Mouse (Mus musculus): ENCODE data around the gene Zfp459. TPM values are rescaled to one million over a fixed set of nuclear protein-coding genes. Genes with fewer than 3 reads are reported as not detected.
"Not testable (repeated sequence)": the region's sequence is repeated elsewhere in the genome, so short reads cannot be mapped to it uniquely, and the experiment has no call there.

The Zfp459 gene
- polyA plus RNA-seq, 1 experiment from 2014 or later, result 0.49 TPM

DNA sequence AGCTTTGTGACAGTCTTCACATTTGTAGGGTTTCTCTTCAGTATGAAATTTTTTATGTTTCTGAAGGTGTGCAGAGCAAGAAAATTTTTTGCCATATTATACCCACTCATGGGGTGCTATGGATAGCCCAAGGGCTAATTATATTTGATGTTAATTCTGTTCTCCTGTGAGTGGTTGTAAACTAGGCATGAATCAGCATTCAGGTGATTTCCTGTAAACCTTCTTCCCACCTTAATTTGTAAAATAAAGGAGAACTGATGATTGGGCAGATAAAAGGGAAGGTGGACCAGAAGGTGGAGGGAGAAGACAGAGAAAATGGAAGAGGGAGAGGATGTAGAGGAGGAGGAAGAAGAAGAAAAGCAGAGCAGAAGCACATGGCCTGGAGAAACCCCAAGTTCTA is 4.5 kb upstream of the Zfp459 start:
- H3K9ac ChIP-seq (ENCODE audit: low read length); H3K4me2 ChIP-seq (ENCODE audit: low read length); H3K9me3 ChIP-seq (ENCODE audit: control insufficient read depth, low read length); H3K36me3 ChIP-seq (ENCODE audit: control insufficient read depth, insufficient read depth, low read length); H3K4me3 ChIP-seq (ENCODE audit: control insufficient read depth in 1 of 2, insufficient read depth in 1 of 2, low read depth in 1 of 2, low read length in 2 of 2); H3K27ac ChIP-seq (replicated peaks in 1 of 2; ENCODE audit: control insufficient read depth in 1 of 2, insufficient read depth in 1 of 2, low read depth in 2 of 2, low read length in 2 of 2); H3K27me3 ChIP-seq (ENCODE audit: control insufficient read depth, insufficient read depth, low read length); H3K4me1 ChIP-seq (ENCODE audit: control insufficient read depth in 2 of 2, insufficient read depth in 2 of 2, low read length in 2 of 2); ATAC-seq (ENCODE audit: insufficient number of reproducible peaks, insufficient read depth, low FRiP score, low read depth): not testable (repeated sequence)

DNA sequence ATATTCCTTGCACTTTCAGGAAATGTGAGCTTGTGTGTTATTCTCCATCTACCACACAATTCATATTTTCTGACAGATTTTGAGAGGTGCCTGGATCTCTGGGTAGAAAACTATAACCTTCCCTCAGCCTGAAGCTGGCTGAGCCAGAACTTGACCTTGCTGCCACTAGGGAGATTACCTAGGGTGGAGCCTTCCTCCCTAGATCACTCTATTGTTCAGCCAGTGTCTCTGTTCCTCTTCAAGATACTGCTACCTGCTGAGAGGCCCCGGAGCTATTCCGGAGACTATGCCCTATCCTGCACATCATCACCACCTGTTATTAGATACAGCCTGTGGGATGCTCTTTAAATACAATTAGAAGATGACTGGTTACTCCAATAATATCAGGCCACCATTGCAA is 1.3 kb upstream of the Zfp459 start:
- 68% methylated on average over 2 of the region's 2 CpGs for WGBS
- not testable (repeated sequence) for ATAC-seq (ENCODE audit: insufficient number of reproducible peaks, insufficient read depth, low FRiP score, low read depth); H3K27ac ChIP-seq (replicated peaks in 1 of 2; ENCODE audit: control insufficient read depth in 1 of 2, insufficient read depth in 1 of 2, low read depth in 2 of 2, low read length in 2 of 2); H3K36me3 ChIP-seq (ENCODE audit: control insufficient read depth, insufficient read depth, low read length); H3K9me3 ChIP-seq (ENCODE audit: control insufficient read depth, low read length); H3K27me3 ChIP-seq (ENCODE audit: control insufficient read depth, insufficient read depth, low read length); H3K4me1 ChIP-seq (ENCODE audit: control insufficient read depth in 2 of 2, insufficient read depth in 2 of 2, low read length in 2 of 2); H3K9ac ChIP-seq (ENCODE audit: low read length); H3K4me3 ChIP-seq (ENCODE audit: control insufficient read depth in 1 of 2, insufficient read depth in 1 of 2, low read depth in 1 of 2, low read length in 2 of 2); H3K4me2 ChIP-seq (ENCODE audit: low read length)

DNA sequence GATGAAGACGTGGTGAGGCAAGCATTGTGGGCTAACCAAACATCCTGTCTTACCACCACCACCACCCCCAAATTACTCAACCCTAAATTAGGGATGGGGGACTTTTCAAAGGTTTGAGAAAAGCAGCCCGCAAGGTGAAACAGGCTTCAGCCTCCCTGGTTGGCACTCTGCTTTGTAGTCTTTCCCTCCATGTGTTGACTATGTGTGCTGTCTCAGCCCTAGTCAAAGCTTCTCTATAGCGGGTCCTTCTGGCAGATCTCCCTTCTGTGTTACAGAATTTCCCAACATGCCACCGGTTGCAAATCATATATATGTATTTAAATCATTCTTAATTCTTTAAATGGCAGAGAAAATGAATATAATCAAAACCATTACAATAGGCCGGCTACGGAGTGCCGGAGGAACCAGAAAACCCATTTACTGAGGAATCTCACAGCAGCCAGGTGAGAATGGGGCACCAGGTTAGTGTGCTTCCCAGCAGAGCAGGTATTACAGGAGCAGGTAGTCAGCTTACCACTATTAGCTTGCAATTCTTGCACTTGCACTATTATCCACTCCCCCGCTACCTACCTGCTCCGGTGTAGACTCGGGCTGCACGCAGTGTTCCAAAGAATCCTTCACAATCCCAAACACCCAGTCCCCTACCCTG is 536 bp downstream of the Zfp459 start:
- no peaks in the 10 kb centered on the region for H3K9me3 ChIP-seq (ENCODE audit: control insufficient read depth, low read length)
- ATAC-seq (ENCODE audit: insufficient number of reproducible peaks, insufficient read depth, low FRiP score, low read depth), result no peak
- peak overlapping the region; percentile 70 for H3K9ac ChIP-seq (ENCODE audit: low read length)
- peak overlapping the region; percentile 55 to 65 for H3K4me3 ChIP-seq (ENCODE audit: control insufficient read depth in 1 of 2, insufficient read depth in 1 of 2, low read depth in 1 of 2, low read length in 2 of 2)
- H3K4me1 ChIP-seq (ENCODE audit: control insufficient read depth in 2 of 2, insufficient read depth in 2 of 2, low read length in 2 of 2), result peaks cover 0 to 4% of the 10 kb centered on the region in 2 experiments; a peak in 1 of 4 replicates
- H3K27me3 ChIP-seq (ENCODE audit: control insufficient read depth, insufficient read depth, low read length), result no peaks in the 10 kb centered on the region
- H3K27ac ChIP-seq (replicated peaks in 1 of 2; ENCODE audit: control insufficient read depth in 1 of 2, insufficient read depth in 1 of 2, low read depth in 2 of 2, low read length in 2 of 2), result no peak overlapping the region
- WGBS, result 31% methylated on average over 11 of the region's 11 CpGs
- H3K4me2 ChIP-seq (ENCODE audit: low read length), result peak overlapping the region; percentile 92
- no peaks in the 10 kb centered on the region for H3K36me3 ChIP-seq (ENCODE audit: control insufficient read depth, insufficient read depth, low read length)

DNA sequence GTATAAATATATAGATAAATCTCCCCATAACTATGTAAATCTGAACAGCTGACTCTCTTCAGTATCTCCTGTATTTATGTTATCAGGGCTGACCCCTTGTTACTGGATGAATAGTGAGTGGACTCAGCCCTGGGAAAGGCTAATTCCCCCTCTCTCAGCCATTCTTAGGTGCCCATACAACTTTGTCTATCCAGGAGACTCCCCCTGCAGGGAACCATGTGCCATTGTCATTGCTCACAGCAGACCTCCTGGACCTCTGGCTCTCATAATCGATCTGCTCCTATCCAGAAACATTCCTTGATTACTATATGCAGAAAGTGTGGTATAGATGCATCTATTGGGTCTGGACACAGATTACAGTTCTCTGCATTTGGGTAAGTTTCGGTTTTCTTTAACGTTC is 4.4 kb downstream of the Zfp459 start:
- Histone ChIP-seq H3K27ac (replicated peaks in 1 of 2; ENCODE audit: control insufficient read depth in 1 of 2, insufficient read depth in 1 of 2, low read depth in 2 of 2, low read length in 2 of 2) (no peak overlapping the region), H3K4me2 (ENCODE audit: low read length) (no peak overlapping the region), H3K9me3 (ENCODE audit: control insufficient read depth, low read length) (no peaks in the 10 kb centered on the region), H3K27me3 (ENCODE audit: control insufficient read depth, insufficient read depth, low read length) (no peaks in the 10 kb centered on the region), H3K4me1 (ENCODE audit: control insufficient read depth in 2 of 2, insufficient read depth in 2 of 2, low read length in 2 of 2) (peaks cover 0 to 3% of the 10 kb centered on the region in 2 experiments; a peak in 1 of 4 replicates), H3K36me3 (ENCODE audit: control insufficient read depth, insufficient read depth, low read length) (no peaks in the 10 kb centered on the region), H3K9ac (ENCODE audit: low read length) (no peak overlapping the region), H3K4me3 (ENCODE audit: control insufficient read depth in 1 of 2, insufficient read depth in 1 of 2, low read depth in 1 of 2, low read length in 2 of 2) (no peak overlapping the region)
- WGBS, result 87% methylated on average over 3 of the region's 3 CpGs
- no peak for ATAC-seq (ENCODE audit: insufficient number of reproducible peaks, insufficient read depth, low FRiP score, low read depth)

DNA sequence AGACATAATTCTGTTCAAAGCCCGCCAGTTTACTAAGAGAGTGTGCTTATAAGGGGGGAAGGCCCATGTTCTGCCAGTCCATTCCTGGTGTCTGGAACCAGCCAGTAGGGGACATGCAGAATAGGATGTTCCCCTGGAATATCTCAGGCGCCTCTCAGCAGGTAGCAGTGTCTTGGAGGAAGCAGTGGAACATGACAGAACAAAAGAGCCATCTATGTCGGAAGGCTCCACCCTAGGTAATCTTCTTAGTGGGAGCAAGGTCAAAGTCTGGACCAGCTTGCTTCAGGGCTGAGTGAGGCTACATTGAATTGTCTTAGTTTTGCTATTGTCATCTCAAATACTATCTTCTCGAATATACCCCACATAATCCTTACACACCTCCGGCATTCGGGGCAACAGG is 5.5 kb downstream of the Zfp459 start:
- Histone ChIP-seq H3K9ac (ENCODE audit: low read length) (no peak overlapping the region), H3K27me3 (ENCODE audit: control insufficient read depth, insufficient read depth, low read length) (no peaks in the 10 kb centered on the region), H3K4me3 (ENCODE audit: control insufficient read depth in 1 of 2, insufficient read depth in 1 of 2, low read depth in 1 of 2, low read length in 2 of 2) (no peak overlapping the region), H3K4me1 (ENCODE audit: control insufficient read depth in 2 of 2, insufficient read depth in 2 of 2, low read length in 2 of 2) (no peaks in the 10 kb centered on the region), H3K36me3 (ENCODE audit: control insufficient read depth, insufficient read depth, low read length) (no peaks in the 10 kb centered on the region), H3K9me3 (ENCODE audit: control insufficient read depth, low read length) (no peaks in the 10 kb centered on the region), H3K27ac (replicated peaks in 1 of 2; ENCODE audit: control insufficient read depth in 1 of 2, insufficient read depth in 1 of 2, low read depth in 2 of 2, low read length in 2 of 2) (no peak overlapping the region), H3K4me2 (ENCODE audit: low read length) (no peak overlapping the region)
- ATAC-seq (ENCODE audit: insufficient number of reproducible peaks, insufficient read depth, low FRiP score, low read depth), result no peak
- 79% methylated on average over 6 of the region's 6 CpGs for WGBS

DNA sequence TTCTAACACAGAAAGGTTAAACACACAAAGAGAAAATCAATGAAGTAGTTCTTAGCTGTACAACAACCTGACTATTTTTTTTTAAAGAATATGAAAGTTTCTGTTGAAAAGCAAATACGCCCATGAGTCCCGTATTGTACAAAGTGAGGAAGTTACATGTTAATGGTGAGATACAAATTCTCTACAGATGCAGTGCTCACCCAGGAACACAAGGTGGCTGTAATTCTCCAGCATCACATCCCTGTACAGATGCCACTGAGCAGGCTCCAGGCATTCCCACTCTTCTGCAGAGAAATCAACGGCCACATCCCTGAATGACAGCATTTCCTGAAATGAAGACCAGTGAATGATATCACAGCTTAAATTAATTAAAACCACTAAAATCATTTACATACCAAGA is 7.6 kb downstream of the Zfp459 start:
- not testable (repeated sequence) for ATAC-seq (ENCODE audit: insufficient number of reproducible peaks, insufficient read depth, low FRiP score, low read depth); H3K9me3 ChIP-seq (ENCODE audit: control insufficient read depth, low read length); H3K27me3 ChIP-seq (ENCODE audit: control insufficient read depth, insufficient read depth, low read length); H3K4me1 ChIP-seq (ENCODE audit: control insufficient read depth in 2 of 2, insufficient read depth in 2 of 2, low read length in 2 of 2); H3K9ac ChIP-seq (ENCODE audit: low read length); H3K4me3 ChIP-seq (ENCODE audit: control insufficient read depth in 1 of 2, insufficient read depth in 1 of 2, low read depth in 1 of 2, low read length in 2 of 2); H3K36me3 ChIP-seq (ENCODE audit: control insufficient read depth, insufficient read depth, low read length); H3K4me2 ChIP-seq (ENCODE audit: low read length); H3K27ac ChIP-seq (replicated peaks in 1 of 2; ENCODE audit: control insufficient read depth in 1 of 2, insufficient read depth in 1 of 2, low read depth in 2 of 2, low read length in 2 of 2)
- 53% methylated on average over 3 of the region's 3 CpGs for WGBS

DNA sequence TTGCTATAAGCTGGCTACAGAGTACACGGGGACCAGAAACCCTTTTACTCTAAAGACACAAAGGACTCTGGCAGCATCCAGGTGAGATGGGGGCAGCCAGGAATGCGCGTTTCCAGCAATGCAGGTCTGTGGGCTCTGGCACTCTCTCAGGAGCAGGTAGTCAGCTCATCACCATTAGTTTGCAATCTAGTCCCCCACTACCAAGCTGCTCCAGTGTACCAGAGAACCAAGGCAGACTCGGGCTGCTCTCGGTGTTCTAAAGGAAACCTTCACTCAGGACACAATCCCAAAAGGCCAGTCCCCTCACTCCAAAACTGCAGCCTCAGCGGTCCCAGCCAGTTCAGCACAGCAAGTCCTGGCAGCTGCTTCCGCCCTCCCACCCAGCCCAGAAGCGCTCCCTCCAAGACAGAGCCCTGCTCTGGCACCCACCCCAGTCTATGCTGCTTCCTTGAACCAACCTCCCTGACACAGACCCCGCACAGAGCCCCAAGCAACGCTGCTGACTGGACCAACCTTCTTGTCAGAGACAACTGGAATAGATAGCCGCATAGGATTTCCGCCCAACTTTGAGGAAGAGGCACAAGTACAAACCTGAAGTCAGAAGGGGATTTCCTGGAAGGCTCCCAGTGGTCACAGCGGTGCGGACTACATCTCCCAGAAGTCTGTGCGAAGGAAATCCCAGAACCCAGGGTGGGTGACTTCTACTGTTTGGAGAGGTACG is 21.9 kb downstream of the Zfp459 start, which contains the start of gene Zfp429:
Gene Zfp429 (minus strand): TSS at position 637 of the 721 bp plus-strand sequence.
- H3K27me3 ChIP-seq (ENCODE audit: control insufficient read depth, insufficient read depth, low read length); H3K9me3 ChIP-seq (ENCODE audit: control insufficient read depth, low read length); H3K4me1 ChIP-seq (ENCODE audit: control insufficient read depth in 2 of 2, insufficient read depth in 2 of 2, low read length in 2 of 2); H3K36me3 ChIP-seq (ENCODE audit: control insufficient read depth, insufficient read depth, low read length): not testable (repeated sequence)
- Histone ChIP-seq H3K9ac (ENCODE audit: low read length) (peak within 1 kb of the TSS; percentile 72), H3K4me2 (ENCODE audit: low read length) (peak within 1 kb of the TSS; percentile 62), H3K27ac (replicated peaks in 1 of 2; ENCODE audit: control insufficient read depth in 1 of 2, insufficient read depth in 1 of 2, low read depth in 2 of 2, low read length in 2 of 2) (peak within 1 kb of the TSS in 1 of 2 experiments; percentile 57; a peak in 1 of 4 replicates), H3K4me3 (ENCODE audit: control insufficient read depth in 1 of 2, insufficient read depth in 1 of 2, low read depth in 1 of 2, low read length in 2 of 2) (peak within 1 kb of the TSS; percentile 70)
- WGBS, result 3% methylated on average over 14 of the region's 16 CpGs
- ATAC-seq (ENCODE audit: insufficient number of reproducible peaks, insufficient read depth, low FRiP score, low read depth), result peak; percentile 88

Measured in heart, embryonic 14.5 days (tissue).